Mouse (Mus musculus): Measurements from ENCODE around the gene Kcnq4. TPM values are rescaled to one million over a fixed set of nuclear protein-coding genes. Genes with fewer than 3 reads are reported as not detected.

The Kcnq4 gene
- polyA plus RNA-seq, 1 experiment from 2014 or later: 6.2 TPM

- Histone ChIP-seq H3K27ac (no peak overlapping the region), H3K9me3 (no peaks in the 10 kb centered on the region), H3K4me3 (no peak overlapping the region), H3K4me1 (peaks cover 21% of the 10 kb centered on the region), H3K36me3 (no peaks in the 10 kb centered on the region), H3K4me2 (replicated peaks) (no peak overlapping the region), H3K27me3 (peaks cover 14% of the 10 kb centered on the region), H3K9ac (no peak overlapping the region)
- WGBS: 16% methylated on average over 5 of the region's 5 CpGs
- no peak for ATAC-seq (ENCODE audit: low FRiP score, low read depth)
Measured at GRCm38 (mm10) chr4:120719152-120719551, 29.3 kb downstream of the Kcnq4 start.

DNA sequence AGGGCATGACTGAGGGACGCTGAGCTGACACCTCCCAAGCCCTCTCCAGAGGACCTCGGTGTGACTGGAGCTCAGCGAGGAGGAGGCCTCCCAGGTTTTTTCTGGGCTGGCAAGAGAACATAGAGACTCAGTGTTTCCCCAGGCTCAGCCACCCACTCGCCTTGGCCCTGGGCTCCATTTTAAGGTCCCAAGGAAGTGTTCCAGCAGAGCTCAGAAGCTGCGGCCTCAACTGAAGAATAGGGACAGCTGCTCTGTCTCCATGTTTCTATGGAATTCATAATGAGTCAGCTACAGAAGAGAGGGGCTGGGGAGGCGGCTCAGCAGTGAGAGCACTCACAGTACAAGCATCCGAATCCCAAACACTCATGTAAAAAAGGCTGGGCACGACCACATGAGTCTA, 30.8 kb downstream of the Kcnq4 start:
- no peak overlapping the region for H3K9ac ChIP-seq
- no peak overlapping the region for H3K4me2 ChIP-seq (replicated peaks)
- no peak overlapping the region for H3K27ac ChIP-seq
- H3K27me3 ChIP-seq: peaks cover 14% of the 10 kb centered on the region
- H3K36me3 ChIP-seq: no peaks in the 10 kb centered on the region
- WGBS: 71% methylated on average over 8 of the region's 8 CpGs
- ATAC-seq (ENCODE audit: low FRiP score, low read depth): no peak
- peaks cover 25% of the 10 kb centered on the region for H3K4me1 ChIP-seq
- no peaks in the 10 kb centered on the region for H3K9me3 ChIP-seq
- H3K4me3 ChIP-seq: no peak overlapping the region

GRCm38 (mm10) chr4:120716765-120717164, 31.6 kb downstream of the Kcnq4 start:
- H3K4me1 ChIP-seq: peaks cover 31% of the 10 kb centered on the region
- peak overlapping the region; percentile 54 for H3K9ac ChIP-seq
- no peak for ATAC-seq (ENCODE audit: low FRiP score, low read depth)
- WGBS: 24% methylated on average over 12 of the region's 12 CpGs
- H3K4me3 ChIP-seq: peak overlapping the region; percentile 45
- H3K27ac ChIP-seq: no peak overlapping the region
- no peaks in the 10 kb centered on the region for H3K9me3 ChIP-seq
- H3K36me3 ChIP-seq: no peaks in the 10 kb centered on the region
- peaks cover 14% of the 10 kb centered on the region for H3K27me3 ChIP-seq
- peak overlapping the region; percentile 76 for H3K4me2 ChIP-seq (replicated peaks)

DNA sequence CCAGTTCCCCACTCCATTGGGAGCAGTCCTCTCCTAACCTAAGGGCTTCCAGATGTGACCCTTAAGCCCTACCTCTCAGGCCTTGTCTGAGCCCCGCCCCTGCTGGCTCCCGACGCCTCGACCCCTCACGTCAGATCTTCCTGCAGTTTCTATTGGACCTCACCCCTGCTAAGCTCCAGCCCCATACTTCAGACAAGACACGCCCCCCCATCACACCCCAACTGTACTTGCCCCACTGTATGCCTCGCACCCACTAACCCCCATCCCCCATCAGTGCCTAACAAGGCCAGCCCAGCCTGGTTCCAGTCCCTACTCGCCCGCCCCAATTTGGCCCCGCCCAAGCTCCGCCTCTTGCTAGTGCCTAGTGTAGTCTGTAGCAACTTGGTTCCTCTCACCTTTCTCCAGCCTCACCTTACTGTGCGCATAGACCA, 32.3 kb downstream of the Kcnq4 start:
- peak; percentile 92 for ATAC-seq (ENCODE audit: low FRiP score, low read depth)
- H3K9ac ChIP-seq: peak overlapping the region; percentile 54
- WGBS: 0% methylated on average over 12 of the region's 12 CpGs
- peak overlapping the region; percentile 76 for H3K4me2 ChIP-seq (replicated peaks)
- H3K9me3 ChIP-seq: no peaks in the 10 kb centered on the region
- peak overlapping the region; percentile 45 for H3K4me3 ChIP-seq
- H3K27me3 ChIP-seq: peaks cover 14% of the 10 kb centered on the region
- H3K4me1 ChIP-seq: peaks cover 31% of the 10 kb centered on the region
- H3K27ac ChIP-seq: no peak overlapping the region
- no peaks in the 10 kb centered on the region for H3K36me3 ChIP-seq

GRCm38 (mm10) chr4:120713856-120714497, 34.4 kb downstream of the Kcnq4 start:
- Histone ChIP-seq H3K9ac (no peak overlapping the region), H3K4me2 (replicated peaks) (no peak overlapping the region), H3K36me3 (no peaks in the 10 kb centered on the region), H3K4me3 (no peak overlapping the region), H3K4me1 (peaks cover 27% of the 10 kb centered on the region), H3K9me3 (no peaks in the 10 kb centered on the region), H3K27me3 (peaks cover 14% of the 10 kb centered on the region), H3K27ac (no peak overlapping the region)
- WGBS: 88% methylated on average over 6 of the region's 6 CpGs
- ATAC-seq (ENCODE audit: low FRiP score, low read depth): no peak

DNA sequence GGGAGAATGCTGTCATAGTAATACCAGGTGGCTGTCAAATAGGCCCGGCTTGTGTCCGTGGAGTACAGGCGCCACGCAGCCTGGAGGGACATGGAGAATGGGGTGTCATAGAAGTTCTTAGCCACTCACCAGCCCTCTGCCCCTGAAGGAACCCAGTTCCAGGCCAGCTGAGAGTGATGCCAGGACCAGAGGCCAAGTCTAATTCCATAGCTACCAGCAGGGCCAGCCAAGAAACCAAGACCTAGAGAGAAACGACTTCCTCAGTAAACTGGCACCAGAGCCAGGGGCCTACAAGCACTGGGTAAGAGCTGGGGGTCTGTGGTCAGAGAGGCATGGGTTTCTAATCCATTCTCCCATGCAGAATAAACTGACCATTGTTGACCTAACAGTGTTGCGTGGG, 35.4 kb downstream of the Kcnq4 start:
- no peak overlapping the region for H3K27ac ChIP-seq
- no peak overlapping the region for H3K4me3 ChIP-seq
- ATAC-seq (ENCODE audit: low FRiP score, low read depth): no peak
- no peaks in the 10 kb centered on the region for H3K9me3 ChIP-seq
- peaks cover 26% of the 10 kb centered on the region for H3K4me1 ChIP-seq
- H3K36me3 ChIP-seq: no peaks in the 10 kb centered on the region
- peaks cover 10% of the 10 kb centered on the region for H3K27me3 ChIP-seq
- no peak overlapping the region for H3K4me2 ChIP-seq (replicated peaks)
- no peak overlapping the region for H3K9ac ChIP-seq
- 91% methylated on average over 6 of the region's 6 CpGs for WGBS

GRCm38 (mm10) chr4:120712236-120712635, 36.2 kb downstream of the Kcnq4 start:
- 50% methylated on average over 12 of the region's 12 CpGs for whole genome bisulfite sequencing
- H3K27me3 ChIP-seq: peaks cover 3% of the 10 kb centered on the region; the same call in 1 of the 2 replicates
- H3K36me3 ChIP-seq: no peaks in the 10 kb centered on the region
- no peak overlapping the region for H3K27ac ChIP-seq
- H3K4me2 ChIP-seq (replicated peaks): no peak overlapping the region
- no peak overlapping the region for H3K4me3 ChIP-seq
- ATAC-seq (ENCODE audit: low FRiP score, low read depth): no peak
- peaks cover 26% of the 10 kb centered on the region for H3K4me1 ChIP-seq
- H3K9me3 ChIP-seq: no peaks in the 10 kb centered on the region
- 0 out of 2 replicates have a peak overlapping the region, but pooled peaks have one; percentile 20 for H3K9ac ChIP-seq

GRCm38 (mm10) chr4:120702511-120702910, 45.9 kb downstream of the Kcnq4 start:
- peaks cover 32% of the 10 kb centered on the region for H3K27me3 ChIP-seq
- no peak overlapping the region for H3K4me2 ChIP-seq (replicated peaks)
- peaks cover 13% of the 10 kb centered on the region for H3K36me3 ChIP-seq
- WGBS: 88% methylated on average over 2 of the region's 2 CpGs
- no peak overlapping the region for H3K27ac ChIP-seq
- no peak for ATAC-seq (ENCODE audit: low FRiP score, low read depth)
- H3K4me3 ChIP-seq: no peak overlapping the region
- no peak overlapping the region for H3K9ac ChIP-seq
- no peaks in the 10 kb centered on the region for H3K9me3 ChIP-seq
- no peaks in the 10 kb centered on the region for H3K4me1 ChIP-seq

- ATAC-seq (ENCODE audit: low FRiP score, low read depth): no peak
- H3K9me3 ChIP-seq: no peaks in the 10 kb centered on the region
- H3K27me3 ChIP-seq: peaks cover 36% of the 10 kb centered on the region
- H3K27ac ChIP-seq: no peak overlapping the region
- H3K9ac ChIP-seq: no peak overlapping the region
- WGBS: 82% methylated on average over 8 of the region's 8 CpGs
- no peak overlapping the region for H3K4me3 ChIP-seq
- H3K4me1 ChIP-seq: no peaks in the 10 kb centered on the region
- no peak overlapping the region for H3K4me2 ChIP-seq (replicated peaks)
- H3K36me3 ChIP-seq: peaks cover 13% of the 10 kb centered on the region
Measured at GRCm38 (mm10) chr4:120702056-120702455, 46.4 kb downstream of the Kcnq4 start.

- H3K4me1 ChIP-seq: no peaks in the 10 kb centered on the region
- peaks cover 43% of the 10 kb centered on the region for H3K27me3 ChIP-seq
- no peak overlapping the region for H3K4me3 ChIP-seq
- no peak overlapping the region for H3K9ac ChIP-seq
- WGBS: 89% methylated on average over 3 of the region's 3 CpGs
- no peak overlapping the region for H3K4me2 ChIP-seq (replicated peaks)
- no peak for ATAC-seq (ENCODE audit: low FRiP score, low read depth)
- no peaks in the 10 kb centered on the region for H3K9me3 ChIP-seq
- peaks cover 18% of the 10 kb centered on the region for H3K36me3 ChIP-seq
- H3K27ac ChIP-seq: no peak overlapping the region
Measured at GRCm38 (mm10) chr4:120701180-120701579, 47.2 kb downstream of the Kcnq4 start.

DNA sequence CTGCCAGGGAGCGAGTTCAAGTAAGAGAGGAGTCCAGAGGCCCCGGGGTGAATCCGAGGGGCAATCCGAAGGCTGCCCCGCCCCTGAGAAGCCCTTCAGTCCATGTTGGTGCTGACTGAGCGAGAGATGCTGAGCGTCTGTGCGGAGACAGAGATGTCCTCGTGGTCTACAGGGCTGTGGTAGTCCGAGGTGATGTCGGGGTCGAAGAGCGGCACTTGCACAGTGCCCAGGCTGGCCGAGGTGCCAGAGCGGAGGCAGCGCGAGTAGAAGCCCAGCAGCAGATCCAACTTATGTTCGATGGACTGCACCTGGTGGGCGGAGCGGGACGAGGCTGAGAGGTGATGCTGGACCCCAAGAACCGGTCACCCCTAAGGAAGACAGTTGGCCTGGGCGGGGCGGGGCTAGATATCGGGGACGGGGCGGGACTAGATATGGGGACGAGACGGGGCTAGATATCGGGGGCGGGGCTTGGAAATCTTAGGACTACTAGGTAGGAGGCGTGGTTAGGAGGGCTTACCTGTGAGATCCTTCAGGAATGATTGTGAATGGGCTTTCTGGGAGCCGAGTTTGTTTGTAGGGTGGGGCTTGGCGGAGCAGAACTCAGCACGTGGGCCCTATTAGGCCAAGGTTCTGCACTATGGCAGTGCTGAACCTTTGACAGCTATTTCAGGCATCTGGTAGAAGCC, 50.5 kb downstream of the Kcnq4 start:
- H3K4me3 ChIP-seq: no peak overlapping the region
- H3K4me2 ChIP-seq (replicated peaks): peak overlapping the region; percentile 36
- peaks cover 50% of the 10 kb centered on the region for H3K27me3 ChIP-seq
- H3K9me3 ChIP-seq: no peaks in the 10 kb centered on the region
- H3K36me3 ChIP-seq: peaks cover 18% of the 10 kb centered on the region
- 15% methylated on average over 35 of the region's 35 CpGs for WGBS
- no peak overlapping the region for H3K27ac ChIP-seq
- no peaks in the 10 kb centered on the region for H3K4me1 ChIP-seq
- no peak for ATAC-seq (ENCODE audit: low FRiP score, low read depth)
- no peak overlapping the region for H3K9ac ChIP-seq

- Histone ChIP-seq H3K27me3 (peaks cover 50% of the 10 kb centered on the region), H3K4me2 (replicated peaks) (no peak overlapping the region), H3K36me3 (peaks cover 18% of the 10 kb centered on the region), H3K4me3 (no peak overlapping the region), H3K27ac (no peak overlapping the region), H3K9ac (no peak overlapping the region), H3K4me1 (no peaks in the 10 kb centered on the region), H3K9me3 (no peaks in the 10 kb centered on the region)
- no peak for ATAC-seq (ENCODE audit: low FRiP score, low read depth)
- 91% methylated on average over 8 of the region's 8 CpGs for WGBS
Measured at GRCm38 (mm10) chr4:120697353-120697752, 51.1 kb downstream of the Kcnq4 start.

Data from limb, embryonic 13.5 days (tissue).